Mouse (Mus musculus) lung, embryonic 14.5 days (tissue): Measurements from ENCODE around the gene Fbxo42. TPM values are rescaled to one million over a fixed set of nuclear protein-coding genes. Genes with fewer than 3 reads are reported as not detected.

Source experiments
- ATAC-seq: fragments of 200-750 bp; cut with Nextera tagmentation; 2 replicates; pipeline ENCODE4 v1.8.0; 2017; ENCODE audit warnings: mild to moderate bottlenecking, moderate TSS enrichment, moderate library complexity; ENCODE audit not compliant: insufficient read depth
- DNase-seq: peaks from one replicate; pipeline ENCODE4 v3.0.0-alpha.2; 2015
- H3K27ac ChIP-seq: fragments of 300-500 bp; sonication (generic); 2 replicates; pipeline ENCODE4 v1.5.1; 2014; ENCODE audit warnings: low read depth, mild to moderate bottlenecking, moderate library complexity
- H3K27me3 ChIP-seq: fragments of 300-500 bp; sonication (generic); 2 replicates; pipeline ENCODE4 v1.6.1; 2014; ENCODE audit warnings: low read length, control low read depth; ENCODE audit not compliant: insufficient read depth
- H3K36me3 ChIP-seq: fragments of 300-500 bp; sonication (generic); 2 replicates; pipeline ENCODE4 v1.6.1; 2014; ENCODE audit warnings: control low read depth; ENCODE audit not compliant: insufficient read depth
- H3K4me1 ChIP-seq: fragments of 300-500 bp; sonication (generic); 2 replicates; pipeline ENCODE4 v1.6.1; 2014; ENCODE audit warnings: antibody characterized with exemption, control low read depth; ENCODE audit not compliant: insufficient read depth
- H3K4me2 ChIP-seq: fragments of 300-500 bp; sonication (generic); 2 replicates; pipeline ENCODE4 v1.6.1; 2014; ENCODE audit warnings: mild to moderate bottlenecking
- H3K4me3 ChIP-seq: fragments of 300-500 bp; sonication (generic); 2 replicates; pipeline ENCODE4 v1.5.1; 2014; ENCODE audit warnings: low read depth, low read length
- H3K9ac ChIP-seq: fragments of 300-500 bp; sonication (generic); 2 replicates; pipeline ENCODE4 v1.6.1; 2014
- H3K9me3 ChIP-seq: fragments of 300-500 bp; sonication (generic); 2 replicates; pipeline ENCODE4 v1.6.1; 2016; ENCODE audit warnings: low read depth, low read length, control low read depth
- CTCF ChIP-seq: IDR thresholded peaks from 2 replicates; pipeline ENCODE4 v1.5.1; 2016; ENCODE audit warnings: antibody characterized with exemption, low read depth
- WGBS: fragments of 180-500 bp; shearing (Covaris S2); extraction: QIAGEN DNeasy Blood & Tissue Kit; methylation state at CpG from one replicate; pipeline ENCODE4 v1.1.7; 2014; 5-methylcytosine and 5-hydroxymethylcytosine counted together
- polyA plus RNA-seq: library from polyadenylated mRNA; unstranded; fragments of >200 nt; fragmentation: Nextera tagmentation; extraction: Ambion mirVana; gene quantifications from 2 replicates; pipeline ENCODE4 v1.2.1, GENCODE M21; 2014

The Fbxo42 gene
- polyA plus RNA-seq, 1 experiment from 2014 or later: 28.6 TPM

GRCm38 (mm10) chr4:141113831-141114230 lies 33.9 kb upstream of the Fbxo42 start:
- 59% methylated on average over 7 of the region's 7 CpGs for WGBS
- Histone ChIP-seq H3K9me3 (no peaks in the 10 kb centered on the region; the same call in 1 of the 2 replicates), H3K27me3 (no peaks in the 10 kb centered on the region), H3K36me3 (peaks cover 75% of the 10 kb centered on the region), H3K4me2 (no peak overlapping the region), H3K4me3 (no peak overlapping the region), H3K9ac (no peak overlapping the region), H3K4me1 (no peaks in the 10 kb centered on the region), H3K27ac (peak overlapping the region; percentile 81)
- DNase-seq (peak; percentile 51), ATAC-seq (peak; percentile 55)
- 0 out of 2 replicates have a peak, but pooled peaks have one; percentile 18 for TF ChIP-seq CTCF

- no peak for DNase-seq
- 71% methylated on average over 6 of the region's 6 CpGs for WGBS
Measured at GRCm38 (mm10) chr4:141114521-141114981, 33.2 kb upstream of the Fbxo42 start.

GRCm38 (mm10) chr4:141115398-141115797 lies 32.3 kb upstream of the Fbxo42 start:
- Histone ChIP-seq H3K27ac (no peak overlapping the region), H3K4me3 (no peak overlapping the region), H3K9ac (no peak overlapping the region), H3K9me3 (no peaks in the 10 kb centered on the region; the same call in 1 of the 2 replicates), H3K36me3 (peaks cover 75% of the 10 kb centered on the region), H3K4me2 (no peak overlapping the region), H3K27me3 (no peaks in the 10 kb centered on the region), H3K4me1 (no peaks in the 10 kb centered on the region)
- no peak for TF ChIP-seq CTCF
- ATAC-seq: no peak
- 83% methylated on average over 8 of the region's 8 CpGs for WGBS
- no peak for DNase-seq

More at GRCm38 (mm10) chr4:141114521-141114981, 33.2 kb upstream of the Fbxo42 start:
- H3K36me3 ChIP-seq: peaks cover 76% of the 10 kb centered on the region
- H3K27ac ChIP-seq: peak overlapping the region; percentile 81
- no peak overlapping the region for H3K4me2 ChIP-seq
- H3K9ac ChIP-seq: no peak overlapping the region
- no peak for TF ChIP-seq CTCF
- no peak for ATAC-seq
- H3K4me3 ChIP-seq: no peak overlapping the region
- no peaks in the 10 kb centered on the region; the same call in 1 of the 2 replicates for H3K9me3 ChIP-seq
- H3K4me1 ChIP-seq: no peaks in the 10 kb centered on the region
- no peaks in the 10 kb centered on the region for H3K27me3 ChIP-seq

- WGBS: 61% methylated on average over 4 of the region's 4 CpGs
- no peak overlapping the region for H3K4me3 ChIP-seq
- no peak overlapping the region for H3K4me2 ChIP-seq
- H3K36me3 ChIP-seq: peaks cover 59% of the 10 kb centered on the region
- no peaks in the 10 kb centered on the region for H3K4me1 ChIP-seq
- H3K9ac ChIP-seq: no peak overlapping the region
- H3K27me3 ChIP-seq: no peaks in the 10 kb centered on the region
- no peaks in the 10 kb centered on the region for H3K9me3 ChIP-seq
- no peak for DNase-seq
- no peak for ATAC-seq
- no peak overlapping the region for H3K27ac ChIP-seq
- no peak for TF ChIP-seq CTCF
Measured at GRCm38 (mm10) chr4:141118691-141119090, 29.0 kb upstream of the Fbxo42 start.

GRCm38 (mm10) chr4:141120700-141121099 lies 27.0 kb upstream of the Fbxo42 start:
- Histone ChIP-seq H3K27ac (no peak overlapping the region), H3K27me3 (no peaks in the 10 kb centered on the region), H3K4me2 (no peak overlapping the region), H3K4me1 (no peaks in the 10 kb centered on the region), H3K36me3 (peaks cover 43% of the 10 kb centered on the region), H3K4me3 (no peak overlapping the region), H3K9ac (no peak overlapping the region), H3K9me3 (no peaks in the 10 kb centered on the region)
- ATAC-seq (peak; percentile 53; the same call in 1 of the 2 replicates), DNase-seq (peak; percentile 86)
- 21% methylated on average over 11 of the region's 11 CpGs for WGBS
- peak; percentile 91 for TF ChIP-seq CTCF

GRCm38 (mm10) chr4:141122663-141123062 lies 25.1 kb upstream of the Fbxo42 start:
- H3K36me3 ChIP-seq: peaks cover 24% of the 10 kb centered on the region
- peak overlapping the region; percentile 18; the same call in 1 of the 2 replicates for H3K27ac ChIP-seq
- DNase-seq (no peak), ATAC-seq (no peak)
- H3K27me3 ChIP-seq: no peaks in the 10 kb centered on the region
- H3K4me1 ChIP-seq: no peaks in the 10 kb centered on the region
- no peaks in the 10 kb centered on the region for H3K9me3 ChIP-seq
- H3K4me3 ChIP-seq: no peak overlapping the region
- no peak for TF ChIP-seq CTCF
- no peak overlapping the region for H3K4me2 ChIP-seq
- 67% methylated on average over 7 of the region's 7 CpGs for WGBS
- no peak overlapping the region for H3K9ac ChIP-seq

GRCm38 (mm10) chr4:141123065-141123464 lies 24.6 kb upstream of the Fbxo42 start:
- Histone ChIP-seq H3K27me3 (no peaks in the 10 kb centered on the region), H3K9ac (no peak overlapping the region), H3K27ac (peak overlapping the region; percentile 18; the same call in 1 of the 2 replicates), H3K4me1 (no peaks in the 10 kb centered on the region), H3K36me3 (peaks cover 20% of the 10 kb centered on the region), H3K9me3 (no peaks in the 10 kb centered on the region), H3K4me3 (no peak overlapping the region), H3K4me2 (no peak overlapping the region)
- ATAC-seq: no peak
- no peak for DNase-seq
- 10% methylated on average over 1 of the region's 1 CpGs for WGBS
- TF ChIP-seq CTCF: no peak
